Mouse (Mus musculus) R1 (cell line): Measurements from ENCODE around the gene Mrpl1.

Experiments used
- DNase-seq: peaks from one replicate; pipeline ENCODE4 v3.0.0-alpha.2; 2018; ENCODE audit warnings: low read depth, low spot score

The Mrpl1 gene

DNA sequence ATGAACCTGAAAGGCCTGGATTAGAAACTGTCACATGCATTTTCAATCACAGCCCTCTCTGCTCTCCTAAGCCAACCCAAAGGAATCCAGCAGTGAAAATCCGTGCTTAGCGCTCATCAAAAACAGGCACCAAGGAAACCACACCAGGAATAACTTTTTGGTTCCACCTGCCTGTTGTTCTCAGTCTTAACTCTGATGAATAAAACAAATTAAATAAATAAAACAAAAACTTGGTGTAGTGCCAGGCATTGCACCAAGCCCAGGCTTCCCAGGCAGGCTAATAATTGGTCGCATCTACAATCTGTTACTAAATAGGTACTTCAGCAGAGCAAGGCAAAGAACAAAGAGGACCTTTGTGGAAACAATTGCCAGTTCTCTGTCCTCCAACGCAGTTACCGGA is 99.4 kb downstream of the Mrpl1 start:
- DNase-seq = peak; percentile 33

DNA sequence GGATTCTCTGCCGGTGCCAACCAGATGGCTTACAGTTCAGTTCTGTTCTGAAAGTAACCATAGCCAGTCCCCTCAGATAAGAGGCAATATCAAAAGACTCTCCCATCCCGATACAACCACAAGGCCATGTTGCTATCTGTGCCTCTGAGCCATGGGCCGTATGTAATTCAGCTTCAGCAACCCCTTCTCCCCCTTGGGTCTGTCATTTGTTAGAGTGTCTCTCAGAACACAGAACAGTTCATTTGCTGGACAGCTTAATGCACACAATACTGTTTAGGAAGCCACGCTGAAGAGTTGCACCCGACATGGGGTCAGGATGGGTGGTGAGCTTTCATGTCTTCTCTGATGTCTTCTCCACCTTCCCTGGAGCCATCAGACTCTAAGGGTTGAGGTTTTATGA is 100.3 kb downstream of the Mrpl1 start:
- DNase-seq = no peak

DNA sequence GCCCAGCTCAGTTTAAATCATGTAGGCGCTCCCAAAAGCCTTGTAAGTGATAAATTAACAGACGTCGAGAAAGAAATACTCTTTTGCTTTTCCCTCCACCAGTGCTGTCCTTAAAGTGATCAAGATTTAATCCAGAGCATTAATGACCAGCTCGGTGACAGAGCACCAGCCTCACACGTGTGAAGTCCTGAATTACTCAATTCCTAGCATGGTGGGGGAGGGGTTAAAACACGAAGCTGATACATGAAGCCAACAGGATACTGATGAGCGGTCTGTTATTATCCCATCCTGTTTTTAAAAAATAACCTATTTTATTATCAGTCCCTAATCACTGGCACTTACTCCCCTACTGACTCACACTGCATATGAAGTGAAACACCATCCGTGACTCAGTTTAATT is 102.4 kb downstream of the Mrpl1 start:
- DNase-seq = no peak
